Mouse (Mus musculus) thymus, adult 18-20 months (tissue): ENCODE measurements at regions not wholly inside any gene's neighbourhood (a gene's known extent, or its start where the extent isn't known, plus 50 kb on each side); places are given as distances from the start of the nearest gene placed in this dataset.

Experiments
- DNase-seq, 2 experiments: peaks; one replicate each; pipeline ENCODE4 v3.0.0; 2022; ENCODE audit warnings: mixed read lengths in 2 of 2

DNA sequence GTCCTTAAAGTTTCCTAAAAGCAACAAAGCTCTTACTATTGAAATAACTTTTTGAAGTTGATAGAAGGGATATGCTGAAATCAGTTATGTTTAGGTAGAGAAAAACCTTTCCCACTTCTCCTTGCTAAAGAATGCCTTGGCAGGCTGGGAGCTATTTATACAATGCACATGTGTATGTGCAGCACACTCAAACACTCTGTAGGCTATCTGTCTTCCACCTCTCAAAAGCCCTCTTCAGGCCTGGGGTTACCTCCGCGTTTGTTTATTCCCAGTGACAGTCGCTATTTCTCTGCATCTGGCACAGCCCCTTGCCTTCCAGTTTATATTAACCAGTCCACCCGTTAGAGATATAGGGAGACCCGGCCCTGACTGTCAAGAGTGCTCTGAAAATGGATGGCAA, 66.3 kb upstream of the Lnx1 start:
- no peak for DNase-seq

DNA sequence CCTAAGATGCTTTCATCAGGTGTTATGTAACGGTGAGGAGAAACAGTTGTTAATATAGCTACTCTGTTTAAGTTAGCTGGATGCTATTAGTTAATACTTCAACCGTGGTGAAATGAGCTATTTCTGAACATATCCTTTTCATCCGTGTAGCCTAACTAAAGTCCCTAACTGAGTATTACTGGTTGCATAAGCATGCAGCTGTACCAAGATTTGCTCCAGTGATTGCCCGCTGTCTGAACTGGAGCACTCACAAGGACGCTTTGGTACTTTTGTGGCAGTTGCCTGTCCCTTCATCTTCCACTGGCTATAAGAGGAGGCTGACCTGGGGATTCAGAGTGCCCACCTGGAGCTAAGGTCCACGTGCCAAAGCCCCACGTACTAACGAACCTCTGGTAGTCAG, 65.3 kb upstream of the Lnx1 start:
- no peak for DNase-seq

DNA sequence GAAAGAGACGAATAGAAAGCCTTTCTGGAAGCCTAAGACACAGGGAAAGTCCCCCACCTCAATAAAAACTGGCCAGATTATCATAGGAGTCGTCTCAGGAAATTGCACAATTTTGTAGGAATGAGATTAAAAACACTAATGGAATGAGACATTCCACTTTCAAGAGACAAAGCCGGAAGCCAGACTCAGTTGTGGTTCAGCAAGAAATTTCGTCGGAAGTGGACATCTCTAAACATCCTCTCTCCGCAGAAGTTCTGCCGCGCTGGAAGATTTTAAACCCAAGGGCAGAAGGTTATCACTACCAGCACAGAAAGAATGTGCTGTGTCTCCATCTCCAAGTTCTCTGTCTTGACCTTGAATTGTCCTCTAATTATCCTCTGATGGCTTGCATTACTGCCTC, 63.5 kb upstream of the Lnx1 start:
- no peak for DNase-seq

DNA sequence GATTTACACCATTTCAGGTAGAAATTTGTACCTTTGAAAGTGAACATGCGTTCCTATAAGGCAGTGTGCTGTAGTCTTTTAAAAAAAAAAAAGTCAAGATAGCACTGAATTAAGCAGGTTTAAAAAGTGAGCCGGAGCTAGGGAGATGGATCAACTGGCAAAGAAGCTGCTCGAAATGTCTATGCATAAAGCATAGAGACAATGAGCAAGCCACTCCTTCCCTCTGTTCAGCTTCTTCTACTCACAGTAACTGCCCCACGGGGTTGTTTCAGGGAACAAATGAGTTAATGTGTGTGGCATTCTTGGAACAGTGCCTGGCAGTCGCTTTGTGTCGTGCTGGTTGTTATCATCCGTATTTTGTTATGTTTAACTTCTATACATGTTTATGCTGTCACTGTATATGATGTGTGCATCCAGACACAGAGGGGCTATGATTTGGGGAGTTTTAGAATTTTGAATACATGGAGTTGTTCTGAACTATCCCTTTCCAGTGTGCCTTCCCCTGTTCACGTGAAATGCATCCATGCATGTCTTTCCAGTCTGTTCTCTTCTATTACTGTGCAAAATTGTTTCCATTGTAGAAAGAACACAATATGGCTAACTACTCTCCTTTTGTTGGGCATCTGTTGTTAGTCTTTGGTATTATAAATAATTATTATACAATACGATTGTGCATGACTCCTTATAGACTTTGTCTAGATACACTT, 62.5 kb upstream of the Lnx1 start:
- no peak for DNase-seq

DNA sequence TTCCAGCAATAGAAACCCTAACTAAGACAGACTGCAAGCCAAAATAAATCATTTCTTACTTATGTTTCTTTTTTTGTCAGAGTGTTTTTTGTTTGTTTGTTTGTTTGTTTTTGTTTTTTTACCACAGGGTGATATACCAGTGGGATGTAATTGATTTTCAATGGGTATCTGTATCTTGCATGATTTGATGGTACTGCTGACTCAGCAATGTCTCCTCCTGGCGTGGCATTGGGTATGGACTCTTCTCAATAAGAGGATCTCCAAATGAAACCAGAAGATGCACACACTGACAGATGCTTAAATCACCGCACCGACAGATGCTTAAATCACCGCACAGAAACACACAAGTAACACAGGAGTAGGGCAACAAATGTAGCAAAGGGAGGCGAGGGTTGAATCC, 54.8 kb upstream of the Lnx1 start:
- no peak for DNase-seq

DNA sequence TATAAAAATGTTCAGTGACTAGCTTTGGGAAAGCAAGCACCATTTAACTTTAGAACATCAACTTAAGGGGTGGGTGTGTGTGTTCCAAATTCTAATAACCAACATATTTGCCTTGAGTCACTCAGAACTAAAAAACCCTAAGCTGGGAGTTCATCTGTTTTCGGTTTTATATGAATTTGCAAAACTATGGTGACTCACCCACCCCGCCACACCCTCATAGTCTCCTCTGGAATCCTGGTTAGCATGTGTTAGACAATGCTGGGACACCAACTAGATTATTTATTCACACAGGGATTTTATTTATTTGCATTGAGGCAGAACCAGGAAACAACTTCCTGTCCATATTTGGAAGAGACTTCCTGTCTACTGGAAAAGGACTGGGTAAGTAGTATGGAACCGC, 50.2 kb upstream of the Lnx1 start:
- DNase-seq, result no peak
